Comparison of ENCODE assay signal across 8 mouse cellular contexts in the genomic region with DNA sequence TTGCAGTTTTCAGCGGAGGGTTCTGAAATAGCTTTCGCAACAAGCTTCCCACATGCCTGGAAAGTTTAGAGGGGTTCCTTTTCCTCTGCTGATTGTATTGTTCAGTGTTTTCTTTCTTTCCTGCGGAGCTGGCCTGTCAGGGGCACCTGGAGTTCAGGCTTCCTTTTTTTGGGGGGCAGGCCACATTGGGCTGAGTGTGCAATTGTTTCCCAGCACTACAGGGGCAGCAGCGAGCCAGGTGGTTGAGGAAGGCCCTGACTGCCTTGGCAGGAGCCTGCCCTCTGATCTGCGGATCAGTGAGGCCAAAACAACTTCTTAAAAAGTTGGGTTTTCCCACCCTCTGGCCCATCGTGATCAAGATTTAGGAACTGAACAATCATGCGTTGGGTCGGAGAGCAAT. TPM values are rescaled to one million over a fixed set of nuclear protein-coding genes. Genes with fewer than 3 reads are reported as not detected.
A peak's percentile ranks its signal among the peaks of the same experiment; 100 is the strongest.
DNase-seq lines count a peak whose midpoint lies in the region; ATAC-seq and TF ChIP-seq lines count a peak whose summit lies in the region.

No protein-coding gene starts in this region.

- ATAC-seq in heart, embryonic 12.5 days (ENCODE audit: insufficient number of reproducible peaks, low FRiP score), result no peak

- TF ChIP-seq POLR2A in myocyte (IDR thresholded peaks at IDR 0.05; ENCODE audit: insufficient read length, low read depth), result no peak

- peaks cover 95% of the 10 kb centered on the region for H3K79me2 ChIP-seq in myocyte (ENCODE audit: control insufficient read depth, insufficient read depth)

- no peaks in the 10 kb centered on the region for H3K27me3 ChIP-seq in heart, embryonic 12.5 days (replicated peaks)
- H3K27me3 ChIP-seq in myocyte (ENCODE audit: control insufficient read depth, insufficient read depth, insufficient read length), result no peaks in the 10 kb centered on the region

- 46% methylated on average over 8 of the region's 8 CpGs for WGBS in heart, embryonic 12.5 days

- no peak overlapping the region for H3ac ChIP-seq in myocyte (ENCODE audit: control insufficient read depth, insufficient read length)

- no peak for DNase-seq in left cerebral cortex, adult 2 months (ENCODE audit: extremely low spot score in 1 of 2, low spot score in 2 of 2)
- no peak for DNase-seq in left cerebral cortex, adult 18-20 months (ENCODE audit: low spot score in 2 of 2)
- DNase-seq in kidney, postnatal 25 days, result peak; percentile 55 to 71
- no peak for DNase-seq in embryo, embryonic 9.5 days (ENCODE audit: extremely low spot score)
- DNase-seq in urinary bladder, postnatal 4 days (ENCODE audit: low spot score in 2 of 2), result no peak
- DNase-seq in ovary, adult 18-20 months (ENCODE audit: low spot score), result no peak

- H3K9me3 ChIP-seq in heart, embryonic 12.5 days (replicated peaks), result 0 out of 2 replicates have a peak, but pooled peaks cover 4% of the 10 kb centered on the region

- peaks cover 3% of the 10 kb centered on the region; the same call in 1 of the 2 replicates for H3K36me3 ChIP-seq in heart, embryonic 12.5 days
- no peaks in the 10 kb centered on the region for H3K36me3 ChIP-seq in myocyte (ENCODE audit: control insufficient read depth, insufficient read depth)

- no peak overlapping the region for H3K27ac ChIP-seq in left cerebral cortex, adult 2 months
- no peak overlapping the region for H3K27ac ChIP-seq in heart, embryonic 12.5 days (ENCODE audit: poor library complexity, severe bottlenecking)

- peak overlapping the region; percentile 58 for H3K4me2 ChIP-seq in heart, embryonic 12.5 days
- H3K4me2 ChIP-seq in myocyte (ENCODE audit: low read depth), result peak overlapping the region; percentile 74

- intact Hi-C loops in left cerebral cortex, adult 2 months (cut with DNase I), result loop anchor here (5.0 kb wide), 1 partner anchor 79 kb away; no protein-coding TSS in a partner anchor

- no peak overlapping the region for H3K4me3 ChIP-seq in left cerebral cortex, adult 2 months
- H3K4me3 ChIP-seq in heart, embryonic 12.5 days, result peak overlapping the region; percentile 15; the same call in 1 of the 2 replicates
- H3K4me3 ChIP-seq in myocyte, result no peak overlapping the region

- H3K4me1 ChIP-seq in heart, embryonic 12.5 days (replicated peaks), result peaks cover 55% of the 10 kb centered on the region

- H3K9ac ChIP-seq in heart, embryonic 12.5 days, result no peak overlapping the region

- TF ChIP-seq CTCF in left cerebral cortex, adult 2 months (IDR thresholded peaks at IDR 0.05), result peak; percentile 20

TF ChIP-seq in myocyte, 11 proteins besides CTCF, POLR2A, EP300 and RAD21:
- no peak for TF ChIP-seq E2F4 (IDR thresholded peaks at IDR 0.05; ENCODE audit: insufficient read depth)
- peak; percentile 34; the same call in 1 of the 2 replicates for TF ChIP-seq CEBPB (IDR thresholded peaks at IDR 0.05; ENCODE audit: insufficient read depth, poor library complexity, severe bottlenecking)

RNA-seq across cellular contexts. Expression of a gene that starts 5.6 kb away (rescaled TPM):
- 10 to 100 TPM; 12.5 to 15.9 TPM for total RNA-seq in left cerebral cortex, adult 2 months (2021)
- 10 to 100 TPM; 14.3 to 15.8 TPM for total RNA-seq in left cerebral cortex, adult 18-20 months (2021)
- polyA plus RNA-seq in heart, embryonic 12.5 days (2016; fragmentation: Nextera tagmentation; extraction: Ambion mirVana), result 22.3 and 24.4 TPM in 2 replicates
- 35.7 TPM for polyA plus RNA-seq in myocyte (2012; fragmentation: generic; extraction: Trizol)

Comparison
In these comparisons a context has a peak if more than half of its experiments do, and no peak if none do; other contexts are left out.
1. DNase-seq: peak in kidney, postnatal 25 days (2 of 2); none in left cerebral cortex, adult 2 months (0 of 2), left cerebral cortex, adult 18-20 months (0 of 2), embryo, embryonic 9.5 days (single experiment), urinary bladder, postnatal 4 days (0 of 2) and ovary, adult 18-20 months (single experiment).